Mouse (Mus musculus) forebrain, embryonic 12.5 days (tissue): Measurements from ENCODE around the gene Samd10. TPM values are rescaled to one million over a fixed set of nuclear protein-coding genes. Genes with fewer than 3 reads are reported as not detected.

Source experiments
- ATAC-seq: fragments of 200-750 bp; cut with Nextera tagmentation; 2 replicates; pipeline ENCODE4 v1.8.0; 2017; ENCODE audit warnings: moderate TSS enrichment; ENCODE audit not compliant: low FRiP score
- H3K27ac ChIP-seq: fragments of 300-500 bp; sonication (generic); 2 replicates; pipeline ENCODE4 v1.5.1; 2016; ENCODE audit warnings: mild to moderate bottlenecking
- H3K27me3 ChIP-seq: fragments of 300-500 bp; sonication (generic); 2 replicates; pipeline ENCODE4 v1.6.1; 2016; ENCODE audit warnings: mild to moderate bottlenecking
- H3K36me3 ChIP-seq: fragments of 300-500 bp; sonication (generic); replicated peaks from 2 replicates; pipeline ENCODE4 v1.6.1; 2016; ENCODE audit warnings: mild to moderate bottlenecking
- H3K4me1 ChIP-seq: fragments of 300-500 bp; sonication (generic); 2 replicates; pipeline ENCODE4 v1.6.1; 2016
- H3K4me2 ChIP-seq: fragments of 300-500 bp; sonication (generic); 2 replicates; pipeline ENCODE4 v1.6.1; 2016; ENCODE audit warnings: mild to moderate bottlenecking, moderate library complexity
- H3K4me3 ChIP-seq: fragments of 300-500 bp; sonication (generic); replicated peaks from 2 replicates; pipeline ENCODE4 v1.5.1; 2016; ENCODE audit warnings: mild to moderate bottlenecking
- H3K9ac ChIP-seq: fragments of 300-500 bp; sonication (generic); 2 replicates; pipeline ENCODE4 v1.6.1; 2016; ENCODE audit warnings: mild to moderate bottlenecking
- H3K9me3 ChIP-seq: fragments of 300-500 bp; sonication (generic); 2 replicates; pipeline ENCODE4 v1.6.1; 2016
- WGBS: fragments of 180-500 bp; shearing (Covaris S2); methylation state at CpG from one replicate; pipeline ENCODE4 v1.1.7; 2016; 5-methylcytosine and 5-hydroxymethylcytosine counted together
- polyA plus RNA-seq: library from polyadenylated mRNA; unstranded; fragments of >200 nt; fragmentation: Nextera tagmentation; extraction: Ambion mirVana; gene quantifications from 2 replicates; pipeline ENCODE4 v1.2.1, GENCODE M21; 2016

The Samd10 gene
- polyA plus RNA-seq, 1 experiment from 2014 or later: 71.3 TPM

GRCm38 (mm10) chr2:181600828-181601750 lies 2.1 kb upstream of the Samd10 start:
- Histone ChIP-seq H3K9me3 (no peaks in the 10 kb centered on the region), H3K27me3 (no peaks in the 10 kb centered on the region), H3K27ac (peak overlapping the region; percentile 84), H3K4me2 (peak overlapping the region; percentile 87), H3K9ac (peak overlapping the region; percentile 93), H3K4me3 (peak overlapping the region; percentile 92), H3K4me1 (peaks cover 47% of the 10 kb centered on the region), H3K36me3 (peaks cover 8% of the 10 kb centered on the region; the same call in 1 of the 2 replicates)
- 1% methylated on average over 57 of the region's 57 CpGs for WGBS
- peak; percentile 95 for ATAC-seq

DNA sequence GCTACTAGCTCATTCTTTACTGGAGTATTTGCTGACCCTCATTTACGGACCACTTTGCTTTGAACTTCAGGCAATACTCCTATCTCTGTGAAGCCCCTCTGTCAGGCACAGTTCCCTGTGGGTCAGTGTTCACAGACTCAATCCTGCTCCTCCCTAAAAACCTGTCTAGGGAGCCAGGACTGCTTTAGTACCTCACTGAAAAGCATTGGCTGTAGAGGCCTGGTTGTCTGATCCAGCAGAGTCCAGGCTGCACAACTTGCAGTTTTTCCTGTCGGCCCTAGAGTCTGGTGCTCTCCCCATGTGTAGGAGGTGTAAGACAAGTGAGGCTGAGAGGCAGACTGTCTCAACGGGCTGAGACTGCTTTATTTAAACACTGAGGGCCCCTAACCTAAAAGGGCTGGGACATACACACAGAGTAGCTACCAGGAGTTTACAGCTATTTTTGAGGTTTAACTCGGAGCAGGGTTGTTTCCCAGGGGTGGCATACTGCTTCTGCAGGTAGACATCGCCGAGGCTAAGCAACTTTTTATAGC lies 1.3 kb upstream of the Samd10 start:
- H3K9ac ChIP-seq: peak overlapping the region; percentile 93; the same call in 1 of the 2 replicates
- H3K36me3 ChIP-seq: peaks cover 16% of the 10 kb centered on the region; the same call in 1 of the 2 replicates
- peak overlapping the region; percentile 87 for H3K4me2 ChIP-seq
- ATAC-seq: no peak
- no peaks in the 10 kb centered on the region for H3K9me3 ChIP-seq
- peak overlapping the region; percentile 92 for H3K4me3 ChIP-seq
- WGBS: 67% methylated on average over 6 of the region's 6 CpGs
- H3K4me1 ChIP-seq: peaks cover 47% of the 10 kb centered on the region
- H3K27ac ChIP-seq: peak overlapping the region; percentile 84; the same call in 1 of the 2 replicates
- H3K27me3 ChIP-seq: no peaks in the 10 kb centered on the region

DNA sequence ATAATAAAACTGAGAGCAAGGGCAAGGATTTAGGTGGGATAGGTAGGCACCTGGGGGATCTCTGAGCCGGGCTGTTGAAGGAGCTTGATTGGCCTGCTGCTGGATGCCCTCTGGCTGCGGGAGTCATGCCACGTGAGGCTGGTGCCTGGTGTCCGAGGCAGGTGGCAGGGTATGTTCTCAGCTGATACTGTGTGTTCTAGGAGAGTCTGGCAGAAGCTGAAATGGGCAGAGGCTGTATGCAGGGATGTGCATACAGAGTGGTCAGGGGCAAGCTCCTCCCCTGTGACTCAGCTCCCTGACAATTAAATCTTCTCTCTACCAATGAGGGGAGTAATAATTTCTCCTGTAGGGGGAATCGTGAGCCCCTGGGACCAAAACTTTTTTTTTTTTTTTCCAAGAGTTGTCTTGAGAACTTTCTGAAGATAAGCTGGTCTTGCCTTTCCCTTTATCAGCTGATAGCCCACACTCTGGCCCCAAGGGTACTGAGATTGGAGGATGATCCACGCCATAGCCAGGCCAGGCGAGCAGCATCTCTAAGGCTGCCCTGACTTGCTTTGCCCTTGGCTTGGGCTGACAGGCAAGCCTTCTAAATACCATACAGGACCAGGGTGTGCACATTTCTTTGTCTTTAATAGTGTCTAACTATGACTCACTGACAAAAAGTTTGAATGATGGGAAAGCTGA lies 1.5 kb downstream of the Samd10 start:
- Histone ChIP-seq H3K36me3 (peaks cover 16% of the 10 kb centered on the region; the same call in 1 of the 2 replicates), H3K4me1 (peaks cover 46% of the 10 kb centered on the region), H3K9ac (no peak overlapping the region), H3K27ac (peak overlapping the region; percentile 84; the same call in 1 of the 2 replicates), H3K4me3 (no peak overlapping the region; the same call in 1 of the 2 replicates), H3K9me3 (no peaks in the 10 kb centered on the region), H3K4me2 (peak overlapping the region; percentile 82), H3K27me3 (no peaks in the 10 kb centered on the region)
- WGBS: 73% methylated on average over 7 of the region's 7 CpGs
- no peak for ATAC-seq

DNA sequence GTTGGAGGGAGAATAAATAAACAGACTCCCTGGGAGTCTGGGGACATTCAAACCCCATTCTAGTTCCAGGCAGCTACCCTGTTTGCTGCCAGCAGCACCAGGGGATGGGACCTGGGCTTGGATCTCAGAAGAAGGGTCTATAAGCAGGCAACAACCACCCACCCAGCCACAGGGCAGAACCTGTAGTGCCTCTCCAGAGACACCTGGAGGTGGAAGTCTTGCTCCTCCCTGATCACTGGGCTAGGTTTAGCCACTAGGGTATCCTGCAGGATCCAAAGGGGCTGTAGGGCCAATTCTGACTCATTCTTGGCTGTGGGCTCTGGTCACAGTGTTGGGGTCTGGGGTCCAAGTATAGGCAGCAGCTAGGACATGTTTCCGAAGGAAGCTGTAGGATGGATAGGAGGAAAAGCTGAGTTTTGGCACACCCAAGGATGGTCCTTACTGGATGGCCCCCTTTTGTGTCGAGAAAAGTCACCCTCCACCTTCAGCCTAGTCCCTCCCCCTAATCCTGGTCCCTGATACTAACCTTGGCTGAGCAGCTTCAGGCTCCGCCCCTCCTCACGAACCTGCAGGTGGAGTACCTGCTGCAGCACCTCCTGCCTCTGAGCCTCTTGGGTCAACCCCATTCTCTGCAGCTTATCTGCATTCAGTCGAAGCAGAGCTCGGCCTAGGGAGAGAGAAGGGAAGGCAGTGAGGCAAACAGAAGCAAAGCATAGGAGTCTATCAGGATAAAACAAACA lies 2.6 kb downstream of the Samd10 start:
- Histone ChIP-seq H3K27ac (no peak overlapping the region), H3K9ac (no peak overlapping the region), H3K4me3 (no peak overlapping the region), H3K36me3 (peaks cover 16% of the 10 kb centered on the region; the same call in 1 of the 2 replicates), H3K9me3 (no peaks in the 10 kb centered on the region), H3K27me3 (no peaks in the 10 kb centered on the region), H3K4me2 (no peak overlapping the region), H3K4me1 (peaks cover 42% of the 10 kb centered on the region)
- 64% methylated on average over 6 of the region's 6 CpGs for WGBS
- ATAC-seq: no peak

GRCm38 (mm10) chr2:181594946-181595696 lies 3.9 kb downstream of the Samd10 start:
- WGBS: 83% methylated on average over 4 of the region's 4 CpGs
- peaks cover 41% of the 10 kb centered on the region for H3K4me1 ChIP-seq

GRCm38 (mm10) chr2:181593937-181594336 lies 5.1 kb downstream of the Samd10 start:
- H3K27me3 ChIP-seq: no peaks in the 10 kb centered on the region
- peaks cover 34% of the 10 kb centered on the region for H3K36me3 ChIP-seq
- ATAC-seq: no peak

More at GRCm38 (mm10) chr2:181594946-181595696, 3.9 kb downstream of the Samd10 start:
- no peak overlapping the region for H3K27ac ChIP-seq
- no peaks in the 10 kb centered on the region for H3K9me3 ChIP-seq
- H3K9ac ChIP-seq: no peak overlapping the region
- H3K4me3 ChIP-seq: no peak overlapping the region
- H3K4me2 ChIP-seq: no peak overlapping the region
- ATAC-seq: no peak
- no peaks in the 10 kb centered on the region for H3K27me3 ChIP-seq
- H3K36me3 ChIP-seq: peaks cover 22% of the 10 kb centered on the region

DNA sequence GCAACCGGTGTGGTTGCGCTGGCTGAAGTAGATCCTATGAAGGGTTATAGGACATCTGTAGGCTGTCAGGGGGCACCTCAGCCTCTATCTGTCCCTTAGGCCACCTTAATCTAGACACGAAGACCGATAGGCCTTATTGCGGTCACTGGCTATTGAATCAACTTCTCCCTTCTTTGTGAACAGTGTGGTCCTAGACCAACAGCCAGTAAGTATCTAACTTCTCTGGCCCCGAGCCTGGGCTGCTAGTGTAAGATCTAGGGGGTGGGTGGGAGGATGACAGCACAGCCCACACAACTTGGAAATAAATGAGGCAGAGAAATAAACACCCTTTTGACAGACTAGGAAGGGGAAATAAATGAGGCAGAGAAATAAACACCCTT lies 6.0 kb downstream of the Samd10 start:
- ATAC-seq: peak; percentile 15; the same call in 1 of the 2 replicates
- Histone ChIP-seq H3K4me1 (peaks cover 27% of the 10 kb centered on the region), H3K4me2 (peak overlapping the region; percentile 86), H3K9ac (peak overlapping the region; percentile 96), H3K27ac (peak overlapping the region; percentile 81), H3K36me3 (peaks cover 43% of the 10 kb centered on the region), H3K4me3 (peak overlapping the region; percentile 88), H3K27me3 (no peaks in the 10 kb centered on the region), H3K9me3 (no peaks in the 10 kb centered on the region)
- WGBS: 7% methylated on average over 6 of the region's 6 CpGs

More at GRCm38 (mm10) chr2:181593937-181594336, 5.1 kb downstream of the Samd10 start:
- peaks cover 33% of the 10 kb centered on the region for H3K4me1 ChIP-seq
- H3K4me2 ChIP-seq: no peak overlapping the region
- no peak overlapping the region for H3K9ac ChIP-seq
- no peaks in the 10 kb centered on the region for H3K9me3 ChIP-seq
- H3K4me3 ChIP-seq: no peak overlapping the region
- H3K27ac ChIP-seq: no peak overlapping the region

DNA sequence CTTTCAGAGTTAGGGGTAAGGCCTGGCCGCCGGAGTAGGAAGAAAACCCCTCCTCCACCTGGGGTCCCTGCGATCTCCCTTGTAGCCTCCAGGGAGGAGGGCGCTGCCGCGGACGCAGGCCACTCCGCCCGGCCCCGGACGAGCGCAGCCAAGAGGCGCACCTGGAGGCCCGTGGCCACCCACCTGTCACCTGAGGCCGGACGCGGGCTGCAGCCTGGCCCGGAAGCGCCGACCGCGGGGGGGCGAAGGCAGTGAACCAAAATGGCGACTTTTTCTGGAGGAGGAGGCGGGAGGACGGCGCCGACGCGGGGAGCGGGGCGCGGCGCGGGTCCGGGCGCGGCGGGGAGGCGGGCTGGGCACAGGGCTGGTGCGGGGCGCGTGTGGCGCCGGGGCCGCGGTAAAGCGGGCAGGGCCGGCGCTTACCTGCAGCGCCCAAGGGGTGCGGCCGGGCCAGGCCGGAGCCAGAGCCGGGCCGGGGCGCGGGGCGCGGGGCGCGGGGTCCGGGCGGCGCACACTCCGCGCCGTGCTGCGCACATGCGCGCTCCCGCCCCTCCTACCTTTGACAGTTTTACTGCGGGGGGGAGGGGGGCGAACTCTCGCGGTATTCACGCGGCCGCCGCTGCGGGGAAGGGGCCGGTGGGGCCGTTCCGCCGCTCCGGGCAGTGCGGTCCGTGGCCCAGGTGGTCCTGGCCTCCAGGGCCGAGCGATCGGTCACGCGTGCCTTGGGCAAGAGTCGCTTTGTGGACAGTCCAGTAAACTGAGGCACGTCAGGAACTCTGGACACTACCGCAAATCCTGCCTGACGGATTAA lies 6.6 kb downstream of the Samd10 start, which contains the start of gene Zfp512b:
Gene Zfp512b (minus strand): TSS at position 573 of the 811 bp plus-strand sequence.
- H3K9me3 ChIP-seq: no peaks in the 10 kb centered on the region
- peak within 1 kb of the TSS; percentile 96 for H3K9ac ChIP-seq
- peak within 1 kb of the TSS; percentile 81 for H3K27ac ChIP-seq
- peak; percentile 87 for ATAC-seq
- peaks cover 21% of the 10 kb centered on the region for H3K4me1 ChIP-seq
- peak within 1 kb of the TSS; percentile 86 for H3K4me2 ChIP-seq
- H3K36me3 ChIP-seq: peaks cover 49% of the 10 kb centered on the region
- peak within 1 kb of the TSS; percentile 88 for H3K4me3 ChIP-seq
- under 1% methylated on average over 79 of the region's 97 CpGs for WGBS
- H3K27me3 ChIP-seq: no peaks in the 10 kb centered on the region

GRCm38 (mm10) chr2:181591528-181592085 lies 7.4 kb downstream of the Samd10 start, which contains the start of gene Prpf6:
TSS of gene Prpf6 (plus strand) at chr2:181591868.
- H3K4me2 ChIP-seq: peak within 1 kb of the TSS; percentile 86
- peaks cover 19% of the 10 kb centered on the region for H3K4me1 ChIP-seq
- WGBS: 8% methylated on average over 5 of the region's 5 CpGs
- H3K27me3 ChIP-seq: no peaks in the 10 kb centered on the region
- H3K4me3 ChIP-seq: peak within 1 kb of the TSS; percentile 88
- H3K9ac ChIP-seq: peak within 1 kb of the TSS; percentile 96
- ATAC-seq: no peak
- H3K36me3 ChIP-seq: peaks cover 54% of the 10 kb centered on the region
- H3K27ac ChIP-seq: peak within 1 kb of the TSS; percentile 81
- no peaks in the 10 kb centered on the region for H3K9me3 ChIP-seq

- WGBS: 98% methylated on average over 5 of the region's 5 CpGs
- Histone ChIP-seq H3K4me2 (no peak overlapping the region), H3K9me3 (no peaks in the 10 kb centered on the region), H3K4me3 (no peak overlapping the region), H3K4me1 (peaks cover 19% of the 10 kb centered on the region), H3K36me3 (peaks cover 55% of the 10 kb centered on the region), H3K9ac (no peak overlapping the region), H3K27me3 (no peaks in the 10 kb centered on the region), H3K27ac (no peak overlapping the region)
- ATAC-seq: no peak
These were observed 8.5 kb downstream of the Samd10 start for GRCm38 (mm10) chr2:181590471-181590870.
